Mouse (Mus musculus) ZHBTc4 (cell line): ENCODE data around the gene Alpi.
A peak's percentile ranks its signal among the peaks of the same experiment; 100 is the strongest.

Source experiments
- DNase-seq: peaks from one replicate; pipeline ENCODE4 v3.0.0-alpha.2; 2011; ENCODE audit warnings: low read depth, low spot score

The Alpi gene

GRCm38 (mm10) chr1:87060913-87061312 is 40.5 kb downstream of the Alpi start:
- DNase-seq = peak; percentile 28

- no peak for DNase-seq
Measured at GRCm38 (mm10) chr1:87059042-87059665, 42.3 kb downstream of the Alpi start.

GRCm38 (mm10) chr1:87057075-87057474 is 44.3 kb downstream of the Alpi start:
- DNase-seq = no peak

- DNase-seq = no peak
Measured at GRCm38 (mm10) chr1:87051369-87051768, 50.0 kb downstream of the Alpi start.

- DNase-seq = no peak
Measured at GRCm38 (mm10) chr1:87050700-87051099, 50.7 kb downstream of the Alpi start.

- DNase-seq = no peak
Measured at GRCm38 (mm10) chr1:87050072-87050471, 51.3 kb downstream of the Alpi start.
